ENCODE assay signal across 7 mouse cellular contexts in genomic region chr1:132390691-132391579, GRCm38 (mm10). TPM values are rescaled to one million over a fixed set of nuclear protein-coding genes. Genes with fewer than 3 reads are reported as not detected.
A peak's percentile ranks its signal among the peaks of the same experiment; 100 is the strongest.
DNase-seq lines count a peak whose midpoint lies in the region; ATAC-seq and TF ChIP-seq lines count a peak whose summit lies in the region.

Tmcc2 (minus strand) TSS chr1:132391281.

- peak within 1 kb of the TSS; percentile 92 for H3K27ac ChIP-seq in liver, embryonic 12.5 days
- peak within 1 kb of the TSS; percentile 89 for H3K27ac ChIP-seq in neural tube, embryonic 15.5 days (replicated peaks)

- peak within 1 kb of the TSS; percentile 89 for H3K9ac ChIP-seq in liver, embryonic 12.5 days
- peak within 1 kb of the TSS; percentile 81 for H3K9ac ChIP-seq in neural tube, embryonic 15.5 days (replicated peaks)

- peak; percentile 50 for DNase-seq in ES-CJ7 (ENCODE audit: low read depth, low spot score)
- DNase-seq in cerebellum, postnatal 14 days: peak; percentile 72 to 74
- DNase-seq in gastrocnemius, postnatal 10 days: peak; percentile 43
- DNase-seq in induced T-regulatory cell, adult 2 months (ENCODE audit: low read depth): peak; percentile 4

- H3K27me3 ChIP-seq in C2C12 (ENCODE audit: control insufficient read depth, insufficient read depth, insufficient read length): no peaks in the 10 kb centered on the region
- H3K27me3 ChIP-seq in liver, embryonic 12.5 days (replicated peaks): peaks cover 24% of the 10 kb centered on the region
- no peaks in the 10 kb centered on the region for H3K27me3 ChIP-seq in neural tube, embryonic 15.5 days (replicated peaks)

- peak within 1 kb of the TSS; percentile 96 for H3K4me2 ChIP-seq in liver, embryonic 12.5 days
- peak within 1 kb of the TSS; percentile 87 for H3K4me2 ChIP-seq in neural tube, embryonic 15.5 days

- TF ChIP-seq CTCF in C2C12 (IDR thresholded peaks at IDR 0.05; ENCODE audit: control insufficient read depth, insufficient read depth, insufficient read length): no peak

- peaks cover 58% of the 10 kb centered on the region for H3K4me1 ChIP-seq in liver, embryonic 12.5 days
- peaks cover 54% of the 10 kb centered on the region for H3K4me1 ChIP-seq in neural tube, embryonic 15.5 days

- WGBS in liver, embryonic 12.5 days (ENCODE audit: insufficient replicate concordance): 1% methylated on average over 47 of the region's 50 CpGs
- WGBS in neural tube, embryonic 15.5 days: under 1% methylated on average over 45 of the region's 50 CpGs

- peaks cover 7% of the 10 kb centered on the region for H3K79me3 ChIP-seq in C2C12 (ENCODE audit: low read depth)

- H3K79me2 ChIP-seq in C2C12 (ENCODE audit: control insufficient read depth, insufficient read depth): peaks cover 21% of the 10 kb centered on the region

- H3ac ChIP-seq in C2C12 (ENCODE audit: control insufficient read depth, insufficient read length, low read depth): peak within 1 kb of the TSS; percentile 63

- H3K4me3 ChIP-seq in C2C12 (ENCODE audit: insufficient read depth, poor library complexity, severe bottlenecking): peak within 1 kb of the TSS; percentile 53
- H3K4me3 ChIP-seq in liver, embryonic 12.5 days: peak within 1 kb of the TSS; percentile 75
- peak within 1 kb of the TSS; percentile 64 for H3K4me3 ChIP-seq in neural tube, embryonic 15.5 days (replicated peaks)

- no peak for ATAC-seq in liver, embryonic 12.5 days
- peak; percentile 68 for ATAC-seq in neural tube, embryonic 15.5 days (ENCODE audit: low FRiP score)

- H3K36me3 ChIP-seq in C2C12 (ENCODE audit: control insufficient read depth, insufficient read depth): no peaks in the 10 kb centered on the region
- peaks cover 11% of the 10 kb centered on the region for H3K36me3 ChIP-seq in liver, embryonic 12.5 days
- H3K36me3 ChIP-seq in neural tube, embryonic 15.5 days: no peaks in the 10 kb centered on the region

- H3K9me3 ChIP-seq in liver, embryonic 12.5 days (replicated peaks): no peaks in the 10 kb centered on the region
- no peaks in the 10 kb centered on the region for H3K9me3 ChIP-seq in neural tube, embryonic 15.5 days (replicated peaks)

TF ChIP-seq in C2C12, 6 proteins besides CTCF, POLR2A, EP300 and RAD21:
- peak; percentile 0 for TF ChIP-seq MAX (IDR thresholded peaks at IDR 0.05)
- TF ChIP-seq MYOD1 (IDR thresholded peaks at IDR 0.05; ENCODE audit: control insufficient read depth, insufficient read length, low read depth): peak; percentile 89
- no peak for TF ChIP-seq CEBPB (IDR thresholded peaks at IDR 0.05; ENCODE audit: low read depth)
- TF ChIP-seq FOSL1 (IDR thresholded peaks at IDR 0.05; ENCODE audit: insufficient read depth, low read length, poor library complexity, severe bottlenecking): no peak

RNA-seq across cellular contexts. Expression of gene Tmcc2, which starts in this region (rescaled TPM):
- polyA plus RNA-seq in C2C12 (2012; fragmentation: generic; extraction: Trizol): 37.3 TPM
- 10 to 100 TPM; 24.8 to 30.7 TPM for total RNA-seq in gastrocnemius, postnatal 10 days (2021)
- polyA plus RNA-seq in liver, embryonic 12.5 days (2016; fragmentation: Nextera tagmentation; extraction: Ambion mirVana): 342 and 350 TPM in 2 replicates
- 28.5 and 33.2 TPM in 2 replicates for polyA plus RNA-seq in neural tube, embryonic 15.5 days (2015; fragmentation: Nextera tagmentation; extraction: Ambion mirVana)

Comparison
In these comparisons a context has a peak if more than half of its experiments do, and no peak if none do; other contexts are left out.
1. DNase-seq: peak in every context shown above with its lines; median percentile 73 in cerebellum, postnatal 14 days; 50 in ES-CJ7; 43 in gastrocnemius, postnatal 10 days; 4 in induced T-regulatory cell, adult 2 months.